Mouse (Mus musculus) MEL (cell line): ENCODE measurements around the gene Gtpbp1. TPM values are rescaled to one million over a fixed set of nuclear protein-coding genes. Genes with fewer than 3 reads are reported as not detected.

Experiments used
- DNase-seq: peaks from one replicate; pipeline ENCODE4 v3.0.0; 2011; ENCODE audit warnings: low read depth, low spot score
- H3K27ac ChIP-seq: 2 replicates; pipeline ENCODE4 v1.5.1; 2012; ENCODE audit warnings: low read depth, mild to moderate bottlenecking, control low read depth, low read length, moderate library complexity; ENCODE audit not compliant: control insufficient read depth
- H3K27me3 ChIP-seq, 2 experiments: fragments of 150-350 bp in 1 of 2; sonication (generic) in 1 of 2; 2 replicates each; pipeline ENCODE4 v1.6.1; 2012; ENCODE audit warnings: low read length in 2 of 2, mild to moderate bottlenecking in 2 of 2, improper control_type of control experiment in 1 of 2, moderate library complexity in 1 of 2; ENCODE audit not compliant: insufficient read depth in 2 of 2, control insufficient read depth in 1 of 2
- H3K36me3 ChIP-seq, 2 experiments: 2 replicates each; pipeline ENCODE4 v1.6.1; 2012 to 2014; ENCODE audit warnings: low read length in 2 of 2, improper control_type of control experiment in 1 of 2, inconsistent platforms in 1 of 2, mild to moderate bottlenecking in 1 of 2; ENCODE audit not compliant: insufficient read depth in 2 of 2, control insufficient read depth in 1 of 2
- H3K4me1 ChIP-seq, 2 experiments: fragments of 150-350 bp in 1 of 2; sonication (generic) in 1 of 2; 2 replicates each; pipeline ENCODE4 v1.6.1; 2012; ENCODE audit warnings: low read length in 2 of 2, improper control_type of control experiment in 1 of 2, mild to moderate bottlenecking in 1 of 2; ENCODE audit not compliant: insufficient read depth in 2 of 2, control insufficient read depth in 1 of 2
- H3K4me3 ChIP-seq, 2 experiments: fragments of 150-350 bp in 1 of 2; sonication (generic) in 1 of 2; 2 replicates each; pipeline ENCODE4 v1.5.1; 2012; ENCODE audit warnings: low read depth in 2 of 2, low read length in 2 of 2, mild to moderate bottlenecking in 2 of 2, moderate library complexity in 2 of 2, control low read depth in 1 of 2, improper control_type of control experiment in 1 of 2; ENCODE audit not compliant: control insufficient read depth in 1 of 2, insufficient read depth in 1 of 2
- H3K79me2 ChIP-seq: 2 replicates; pipeline ENCODE4 v1.6.1; 2012; ENCODE audit warnings: mild to moderate bottlenecking, low read length, moderate library complexity; ENCODE audit not compliant: control insufficient read depth, poor library complexity, insufficient read depth
- H3K9ac ChIP-seq: 2 replicates; pipeline ENCODE4 v1.6.1; 2012; ENCODE audit warnings: low read depth, mild to moderate bottlenecking, control low read depth, low read length, moderate library complexity; ENCODE audit not compliant: control insufficient read depth, poor library complexity, severe bottlenecking
- H3K9me3 ChIP-seq: fragments of 150-350 bp; sonication (generic); replicated peaks from 2 replicates; pipeline ENCODE4 v1.6.1; 2012; ENCODE audit warnings: mild to moderate bottlenecking, low read length, improper control_type of control experiment, moderate library complexity; ENCODE audit not compliant: insufficient read depth
- BHLHE40 ChIP-seq: IDR thresholded peaks from 2 replicates; pipeline ENCODE4 v1.6.1; 2012; ENCODE audit warnings: low read depth, mild to moderate bottlenecking, inconsistent platforms, low read length, improper control_type of control experiment, borderline replicate concordance
- CTCF ChIP-seq, 3 experiments: IDR thresholded peaks in 2 of 3; conservative IDR thresholded peaks in 1 of 3; 2 replicates each; pipeline ENCODE4 v1.5.1; 2011 to 2012; ENCODE audit warnings: low read length in 3 of 3, low read depth in 2 of 3, mild to moderate bottlenecking in 2 of 3, improper control_type of control experiment in 1 of 3, inconsistent platforms in 1 of 3, mixed read lengths in 1 of 3, moderate library complexity in 1 of 3; ENCODE audit not compliant: control insufficient read depth in 1 of 3, insufficient read depth in 1 of 3, poor library complexity in 1 of 3, severe bottlenecking in 1 of 3
- E2F4 ChIP-seq: IDR thresholded peaks from 2 replicates; pipeline ENCODE4 v1.6.1; 2011; ENCODE audit warnings: low read depth, low read length, improper control_type of control experiment, borderline replicate concordance
- EP300 ChIP-seq, 2 experiments: IDR thresholded peaks; 2 replicates each; pipeline ENCODE4 v1.6.1; 2011; ENCODE audit warnings: improper control_type of control experiment in 2 of 2, low read length in 2 of 2, low read depth in 1 of 2, mild to moderate bottlenecking in 1 of 2
- MAZ ChIP-seq: IDR thresholded peaks from 2 replicates; pipeline ENCODE4 v1.6.1; 2012; ENCODE audit warnings: low read depth, mild to moderate bottlenecking, inconsistent platforms, low read length, improper control_type of control experiment
- MYB ChIP-seq: IDR thresholded peaks from 2 replicates; pipeline ENCODE4 v1.6.1; 2011; ENCODE audit warnings: mild to moderate bottlenecking, low read depth, low read length, improper control_type of control experiment
- NELFE ChIP-seq: IDR thresholded peaks from 2 replicates; pipeline ENCODE4 v1.6.1; 2011; ENCODE audit warnings: low read depth, low read length, improper control_type of control experiment
- NRF1 ChIP-seq: IDR thresholded peaks from 2 replicates; pipeline ENCODE4 v1.6.1; 2014; ENCODE audit warnings: low read depth, mild to moderate bottlenecking, inconsistent platforms, low read length, improper control_type of control experiment, moderate library complexity; ENCODE audit not compliant: poor library complexity, insufficient read depth, severe bottlenecking
- POLR2AphosphoS5 ChIP-seq: IDR thresholded peaks from 2 replicates; pipeline ENCODE4 v1.6.1; 2012; ENCODE audit warnings: low read depth, borderline replicate concordance, mild to moderate bottlenecking, inconsistent platforms, low read length, moderate library complexity, mixed read lengths
- RAD21 ChIP-seq: IDR thresholded peaks from 2 replicates; pipeline ENCODE4 v1.6.1; 2011; ENCODE audit warnings: mild to moderate bottlenecking, low read depth, low read length, improper control_type of control experiment
- TAL1 ChIP-seq: IDR thresholded peaks from 2 replicates; pipeline ENCODE4 v1.6.1; 2012; ENCODE audit warnings: mild to moderate bottlenecking, inconsistent platforms, low read length, moderate library complexity, mixed read lengths
- TBP ChIP-seq: IDR thresholded peaks from 2 replicates; pipeline ENCODE4 v1.8.0; 2011; ENCODE audit warnings: low read depth, low read length, improper control_type of control experiment
- TCF12 ChIP-seq: IDR thresholded peaks from 2 replicates; pipeline ENCODE4 v1.6.1; 2014; ENCODE audit warnings: low read depth, mild to moderate bottlenecking, inconsistent platforms, low read length, improper control_type of control experiment, moderate library complexity
- ZKSCAN1 ChIP-seq: IDR thresholded peaks from 2 replicates; pipeline ENCODE4 v1.6.1; 2012; ENCODE audit warnings: low read depth, mild to moderate bottlenecking, inconsistent platforms, low read length, improper control_type of control experiment, moderate library complexity
- ZNF384 ChIP-seq: IDR thresholded peaks from 2 replicates; pipeline ENCODE4 v1.6.1; 2012; ENCODE audit warnings: low read depth, mild to moderate bottlenecking, inconsistent platforms, low read length, improper control_type of control experiment
- polyA plus RNA-seq, 2 experiments: library from polyadenylated mRNA; stranded (reverse) in 1 of 2; unstranded in 1 of 2; fragments of >175 nt in 1 of 2; fragments of >200 nt in 1 of 2; gene quantifications; 2 replicates each; pipeline versions ENCODE4 v1.2.1 to v1.2.4; 2012; ENCODE audit warnings: low replicate concordance in 2 of 2, low read depth in 1 of 2; ENCODE audit not compliant: insufficient read length in 2 of 2, insufficient read depth in 1 of 2, missing spikeins in 1 of 2
- total RNA-seq: library from RNA; depleted of rRNA; stranded (reverse); fragments of 300-350 nt; gene quantifications from 2 replicates; pipeline ENCODE4 v1.2.3, GENCODE M21; 2012

Gtpbp1 gene
- total and polyA plus RNA-seq, 3 experiments: 50.3 to 92.2 TPM; not detected in 1

- Histone ChIP-seq H3K9me3 (no peaks in the 10 kb centered on the region), H3K4me1 (peaks cover 0 to 16% of the 10 kb centered on the region in 2 experiments; a peak in 2 of 4 replicates), H3K9ac (no peak overlapping the region), H3K36me3 (peaks cover 0 to 11% of the 10 kb centered on the region in 2 experiments; a peak in 2 of 4 replicates), H3K79me2 (no peaks in the 10 kb centered on the region; the same call in 1 of the 2 replicates), H3K27me3 (no peaks in the 10 kb centered on the region), H3K4me3 (no peak overlapping the region), H3K27ac (no peak overlapping the region)
- no peak for DNase-seq
- TF ChIP-seq ZNF384 (no peak), TBP (no peak), MAZ (no peak), TCF12 (no peak), BHLHE40 (no peak)
Observed at GRCm38 (mm10) chr15:79745312-79745711, 54.7 kb downstream of the Gtpbp1 start.

- H3K9ac ChIP-seq: no peak overlapping the region
- no peak for DNase-seq
- H3K36me3 ChIP-seq: peaks cover 0 to 9% of the 10 kb centered on the region in 2 experiments; a peak in 2 of 4 replicates
- peaks cover 0 to 11% of the 10 kb centered on the region in 2 experiments; a peak in 2 of 4 replicates for H3K4me1 ChIP-seq
- no peak overlapping the region for H3K4me3 ChIP-seq
- H3K27ac ChIP-seq: no peak overlapping the region
- TF ChIP-seq E2F4: no peak
- no peaks in the 10 kb centered on the region for H3K9me3 ChIP-seq
- H3K27me3 ChIP-seq: no peaks in the 10 kb centered on the region
- no peaks in the 10 kb centered on the region; the same call in 1 of the 2 replicates for H3K79me2 ChIP-seq
Observed at GRCm38 (mm10) chr15:79745883-79746282, 55.2 kb downstream of the Gtpbp1 start.

- TF ChIP-seq CTCF (IDR thresholded peaks at IDR 0.05 in 2 of 3, conservative IDR thresholded peaks at IDR 0.05 in 1 of 3; ENCODE audit: control insufficient read depth in 1 of 3, insufficient read depth in 1 of 3, low read depth in 2 of 3, low read length in 3 of 3, poor library complexity in 1 of 3, severe bottlenecking in 1 of 3) (peak; percentile 42 to 71 (median 42)), NRF1 (no peak), RAD21 (peak; percentile 7)
- 0 out of 4 replicates have a peak, but pooled peaks cover 0 to under 1% of the 10 kb centered on the region in 2 experiments for H3K36me3 ChIP-seq
- H3K9ac ChIP-seq: no peak overlapping the region
- H3K4me1 ChIP-seq: peaks cover 0 to 3% of the 10 kb centered on the region in 2 experiments; a peak in 2 of 4 replicates
- H3K4me3 ChIP-seq: no peak overlapping the region
- no peaks in the 10 kb centered on the region for H3K79me2 ChIP-seq
- no peaks in the 10 kb centered on the region for H3K9me3 ChIP-seq
- peak; percentile 51 for DNase-seq
- no peak overlapping the region for H3K27ac ChIP-seq
- no peaks in the 10 kb centered on the region for H3K27me3 ChIP-seq
Observed at GRCm38 (mm10) chr15:79747998-79748397, 57.4 kb downstream of the Gtpbp1 start.

- no peak for TF ChIP-seq TAL1
- TF ChIP-seq NRF1: no peak
- TF ChIP-seq ZKSCAN1: no peak
- no peak for TF ChIP-seq POLR2AphosphoS5
- no peak for TF ChIP-seq MYB
- TF ChIP-seq NELFE: no peak
- TF ChIP-seq EP300 (IDR thresholded peaks at IDR 0.05; ENCODE audit: low read depth in 1 of 2, low read length in 2 of 2): no peak
- Histone ChIP-seq H3K4me1 (no peaks in the 10 kb centered on the region), H3K79me2 (no peaks in the 10 kb centered on the region), H3K36me3 (no peaks in the 10 kb centered on the region), H3K27me3 (no peaks in the 10 kb centered on the region), H3K4me3 (no peak overlapping the region), H3K9ac (no peak overlapping the region), H3K9me3 (no peaks in the 10 kb centered on the region), H3K27ac (no peak overlapping the region)
- no peak for DNase-seq
Observed at GRCm38 (mm10) chr15:79749162-79749561, 58.5 kb downstream of the Gtpbp1 start.
